In genomic region chr7:141455610-141456314, GRCm38 (mm10) we compare ENCODE assay signal across 7 mouse cellular contexts. TPM values are rescaled to one million over a fixed set of nuclear protein-coding genes. Genes with fewer than 3 reads are reported as not detected.
DNase-seq lines count a peak whose midpoint lies in the region; ATAC-seq and TF ChIP-seq lines count a peak whose summit lies in the region.

No protein-coding gene starts in this region.

- H3K36me3 ChIP-seq in ES-Bruce4 (ENCODE audit: control insufficient read depth, insufficient read depth, low read length, poor library complexity, severe bottlenecking): peaks cover 13% of the 10 kb centered on the region
- peaks cover 23% of the 10 kb centered on the region for H3K36me3 ChIP-seq in embryonic facial prominence, embryonic 15.5 days
- peaks cover 26% of the 10 kb centered on the region for H3K36me3 ChIP-seq in heart, embryonic 15.5 days
- H3K36me3 ChIP-seq in kidney, postnatal 0 days (ENCODE audit: insufficient read depth, low read length): peaks cover 23% of the 10 kb centered on the region

- no peak overlapping the region for H3K27ac ChIP-seq in ES-Bruce4 (ENCODE audit: insufficient read depth, low read length)
- peak overlapping the region; percentile 51 for H3K27ac ChIP-seq in embryonic facial prominence, embryonic 15.5 days (replicated peaks)
- H3K27ac ChIP-seq in heart, embryonic 15.5 days: peak overlapping the region; percentile 94
- peak overlapping the region; percentile 96 for H3K27ac ChIP-seq in kidney, postnatal 0 days

- peak overlapping the region; percentile 88 for H3K4me3 ChIP-seq in ES-Bruce4 (ENCODE audit: low read depth, low read length)
- peak overlapping the region; percentile 67 for H3K4me3 ChIP-seq in embryonic facial prominence, embryonic 15.5 days (replicated peaks)
- peak overlapping the region; percentile 75 for H3K4me3 ChIP-seq in heart, embryonic 15.5 days
- peak overlapping the region; percentile 74 for H3K4me3 ChIP-seq in kidney, postnatal 0 days (replicated peaks; ENCODE audit: low read depth, low read length)

- peak overlapping the region; percentile 98 for H3K4me2 ChIP-seq in embryonic facial prominence, embryonic 15.5 days (replicated peaks)
- peak overlapping the region; percentile 91 for H3K4me2 ChIP-seq in heart, embryonic 15.5 days
- H3K4me2 ChIP-seq in kidney, postnatal 0 days (ENCODE audit: low read length): peak overlapping the region; percentile 72

- no peak for ATAC-seq in embryonic facial prominence, embryonic 15.5 days (ENCODE audit: insufficient number of reproducible peaks, low FRiP score, low TSS enrichment, low read depth)
- ATAC-seq in heart, embryonic 15.5 days (replicated peaks; ENCODE audit: insufficient number of reproducible peaks, insufficient read depth, low FRiP score, low read depth): peak; percentile 60
- ATAC-seq in kidney, postnatal 0 days (replicated peaks; ENCODE audit: low FRiP score, low read depth): peak; percentile 37

- H3K9ac ChIP-seq in ES-Bruce4 (ENCODE audit: low read depth, poor library complexity, severe bottlenecking): peak overlapping the region; percentile 59
- H3K9ac ChIP-seq in embryonic facial prominence, embryonic 15.5 days: peak overlapping the region; percentile 54
- peak overlapping the region; percentile 77 for H3K9ac ChIP-seq in heart, embryonic 15.5 days
- H3K9ac ChIP-seq in kidney, postnatal 0 days (ENCODE audit: low read depth, low read length): peak overlapping the region; percentile 74

- no peaks in the 10 kb centered on the region for H3K27me3 ChIP-seq in ES-Bruce4 (ENCODE audit: control insufficient read depth, insufficient read depth, low read length, poor library complexity, severe bottlenecking)
- peaks cover 22% of the 10 kb centered on the region for H3K27me3 ChIP-seq in embryonic facial prominence, embryonic 15.5 days
- peaks cover under 1% of the 10 kb centered on the region for H3K27me3 ChIP-seq in heart, embryonic 15.5 days
- H3K27me3 ChIP-seq in kidney, postnatal 0 days (ENCODE audit: insufficient read depth, low read length): no peaks in the 10 kb centered on the region

- no peak for TF ChIP-seq CTCF in ES-Bruce4 (IDR thresholded peaks at IDR 0.05; ENCODE audit: low read depth, low read length)
- TF ChIP-seq CTCF in kidney, postnatal 0 days (IDR thresholded peaks at IDR 0.05; ENCODE audit: low read depth): no peak

- H3K9me3 ChIP-seq in ES-Bruce4 (replicated peaks; ENCODE audit: control insufficient read depth, insufficient read depth, low read length, poor library complexity, severe bottlenecking): no peaks in the 10 kb centered on the region
- H3K9me3 ChIP-seq in embryonic facial prominence, embryonic 15.5 days (replicated peaks): no peaks in the 10 kb centered on the region
- H3K9me3 ChIP-seq in heart, embryonic 15.5 days (replicated peaks): no peaks in the 10 kb centered on the region
- H3K9me3 ChIP-seq in kidney, postnatal 0 days (replicated peaks; ENCODE audit: low read length): no peaks in the 10 kb centered on the region

- WGBS in embryonic facial prominence, embryonic 15.5 days: 4% methylated on average over 23 of the region's 23 CpGs
- 2% methylated on average over 23 of the region's 23 CpGs for WGBS in heart, embryonic 15.5 days
- 1% methylated on average over 23 of the region's 23 CpGs for WGBS in kidney, postnatal 0 days

- no peaks in the 10 kb centered on the region for H3K4me1 ChIP-seq in ES-Bruce4 (ENCODE audit: control insufficient read depth, insufficient read depth, low read length)
- H3K4me1 ChIP-seq in embryonic facial prominence, embryonic 15.5 days: peaks cover 17% of the 10 kb centered on the region
- peaks cover 22% of the 10 kb centered on the region for H3K4me1 ChIP-seq in heart, embryonic 15.5 days (replicated peaks)
- H3K4me1 ChIP-seq in kidney, postnatal 0 days (replicated peaks; ENCODE audit: insufficient read depth, low read length): 0 out of 2 replicates have a peak, but pooled peaks cover 3% of the 10 kb centered on the region

- DNase-seq in adrenal gland, adult 2 months: peak; percentile 89
- DNase-seq in kidney, postnatal 0 days (ENCODE audit: low spot score): peak; percentile 87
- peak; percentile 78 to 86 for DNase-seq in lung, postnatal 4 days
- peak; percentile 68 for DNase-seq in spleen, adult 12 weeks (ENCODE audit: low spot score)

- TF ChIP-seq POLR2A in ES-Bruce4 (IDR thresholded peaks at IDR 0.05; ENCODE audit: insufficient read depth, low read length): no peak

- no peak for TF ChIP-seq EP300 in ES-Bruce4 (IDR thresholded peaks at IDR 0.05; ENCODE audit: insufficient read depth, low read depth, low read length)

RNA-seq across cellular contexts. Expression of gene Pnpla2, which starts 0.8 kb away (rescaled TPM):
- 33.3 and 43.5 TPM in 2 replicates for polyA plus RNA-seq in ES-Bruce4 (2011; ENCODE audit: insufficient read depth, insufficient read length, low read depth, missing spikeins)
- 1,000 to 10,000 TPM in 1 of 2 experiments, 100 to 1,000 TPM in 1; 905 to 1,265 TPM for total RNA-seq in adrenal gland, adult 2 months (2021)
- polyA plus RNA-seq in adrenal gland, adult 2 months (2012; rRNA removed): 1,146 and 1,725 TPM in 2 replicates
- 22.2 and 27.9 TPM in 2 replicates for polyA plus RNA-seq in embryonic facial prominence, embryonic 15.5 days (2015; fragmentation: Nextera tagmentation; extraction: Ambion mirVana)
- polyA plus RNA-seq in heart, embryonic 15.5 days (2015; fragmentation: Nextera tagmentation; extraction: Ambion mirVana): 56.3 and 57.5 TPM in 2 replicates
- 68.0 and 72.9 TPM in 2 replicates for polyA plus RNA-seq in kidney, postnatal 0 days (2015; fragmentation: Nextera tagmentation; extraction: Ambion mirVana)

RNA-seq across cellular contexts. Expression of gene Cracr2b, which starts 5.1 kb away (rescaled TPM):
- 13.5 and 14.0 TPM in 2 replicates for polyA plus RNA-seq in ES-Bruce4 (2011; ENCODE audit: insufficient read depth, insufficient read length, low read depth, missing spikeins)
- 10 to 100 TPM; 10.3 to 12.4 TPM for total RNA-seq in adrenal gland, adult 2 months (2021)
- 42.0 and 54.5 TPM in 2 replicates for polyA plus RNA-seq in adrenal gland, adult 2 months (2012; rRNA removed)
- polyA plus RNA-seq in embryonic facial prominence, embryonic 15.5 days (2015; fragmentation: Nextera tagmentation; extraction: Ambion mirVana): 21.6 and 26.9 TPM in 2 replicates
- 24.9 and 26.2 TPM in 2 replicates for polyA plus RNA-seq in heart, embryonic 15.5 days (2015; fragmentation: Nextera tagmentation; extraction: Ambion mirVana)
- polyA plus RNA-seq in kidney, postnatal 0 days (2015; fragmentation: Nextera tagmentation; extraction: Ambion mirVana): 16.1 and 20.5 TPM in 2 replicates

RNA-seq across cellular contexts. Expression of gene Rplp2, which starts 8.6 kb away (rescaled TPM):
- 2,328 and 2,759 TPM in 2 replicates for polyA plus RNA-seq in ES-Bruce4 (2011; ENCODE audit: insufficient read depth, insufficient read length, low read depth, missing spikeins)
- total RNA-seq in adrenal gland, adult 2 months (2021): 1,000 to 10,000 TPM in 1 of 2 experiments, 100 to 1,000 TPM in 1; 577 to 1,228 TPM
- 207 and 254 TPM in 2 replicates for polyA plus RNA-seq in adrenal gland, adult 2 months (2012; rRNA removed)
- polyA plus RNA-seq in embryonic facial prominence, embryonic 15.5 days (2015; fragmentation: Nextera tagmentation; extraction: Ambion mirVana): 1,341 and 1,344 TPM in 2 replicates
- polyA plus RNA-seq in heart, embryonic 15.5 days (2015; fragmentation: Nextera tagmentation; extraction: Ambion mirVana): 703 and 884 TPM in 2 replicates
- polyA plus RNA-seq in kidney, postnatal 0 days (2015; fragmentation: Nextera tagmentation; extraction: Ambion mirVana): 1,479 and 1,595 TPM in 2 replicates

RNA-seq across cellular contexts. Expression of gene Cd151, which starts 11.4 kb away (rescaled TPM):
- polyA plus RNA-seq in ES-Bruce4 (2011; ENCODE audit: insufficient read depth, insufficient read length, low read depth, missing spikeins): 99.0 and 107 TPM in 2 replicates
- total RNA-seq in adrenal gland, adult 2 months (2021): 100 to 1,000 TPM; 325 to 452 TPM
- polyA plus RNA-seq in adrenal gland, adult 2 months (2012; rRNA removed): 899 and 918 TPM in 2 replicates
- 23.9 and 26.5 TPM in 2 replicates for polyA plus RNA-seq in embryonic facial prominence, embryonic 15.5 days (2015; fragmentation: Nextera tagmentation; extraction: Ambion mirVana)
- 28.7 and 35.2 TPM in 2 replicates for polyA plus RNA-seq in heart, embryonic 15.5 days (2015; fragmentation: Nextera tagmentation; extraction: Ambion mirVana)
- polyA plus RNA-seq in kidney, postnatal 0 days (2015; fragmentation: Nextera tagmentation; extraction: Ambion mirVana): 36.1 and 37.2 TPM in 2 replicates

RNA-seq across cellular contexts. Expression of gene Pidd1, which starts 11.9 kb away (rescaled TPM):
- polyA plus RNA-seq in ES-Bruce4 (2011; ENCODE audit: insufficient read depth, insufficient read length, low read depth, missing spikeins): 22.1 and 27.6 TPM in 2 replicates
- 1 to 10 TPM; 1.4 to 1.5 TPM for total RNA-seq in adrenal gland, adult 2 months (2021)
- polyA plus RNA-seq in adrenal gland, adult 2 months (2012; rRNA removed): 9.2 and 11.2 TPM in 2 replicates
- 13.5 and 14.7 TPM in 2 replicates for polyA plus RNA-seq in embryonic facial prominence, embryonic 15.5 days (2015; fragmentation: Nextera tagmentation; extraction: Ambion mirVana)
- 6.7 and 9.6 TPM in 2 replicates for polyA plus RNA-seq in heart, embryonic 15.5 days (2015; fragmentation: Nextera tagmentation; extraction: Ambion mirVana)
- polyA plus RNA-seq in kidney, postnatal 0 days (2015; fragmentation: Nextera tagmentation; extraction: Ambion mirVana): 3.6 and 5.1 TPM in 2 replicates

Comparison
In these comparisons a context has a peak if more than half of its experiments do, and no peak if none do; other contexts are left out.
1. RNA of gene Pnpla2, which starts 0.8 kb away (polyA plus RNA-seq): 1,146 to 1,725 TPM in adrenal gland, adult 2 months; 68.0 to 72.9 TPM in kidney, postnatal 0 days, 56.3 to 57.5 TPM in heart, embryonic 15.5 days, 33.3 to 43.5 TPM in ES-Bruce4 and 22.2 to 27.9 TPM in embryonic facial prominence, embryonic 15.5 days; every median in the first group is over 10 times any median in the second.
2. Peak in every context shown above with its lines, with median percentiles within 50 percentile points of each other: H3K4me3 ChIP-seq, H3K9ac ChIP-seq, DNase-seq and H3K4me2 ChIP-seq.